Mouse (Mus musculus): Measurements from ENCODE around the gene Brd4.

DNA sequence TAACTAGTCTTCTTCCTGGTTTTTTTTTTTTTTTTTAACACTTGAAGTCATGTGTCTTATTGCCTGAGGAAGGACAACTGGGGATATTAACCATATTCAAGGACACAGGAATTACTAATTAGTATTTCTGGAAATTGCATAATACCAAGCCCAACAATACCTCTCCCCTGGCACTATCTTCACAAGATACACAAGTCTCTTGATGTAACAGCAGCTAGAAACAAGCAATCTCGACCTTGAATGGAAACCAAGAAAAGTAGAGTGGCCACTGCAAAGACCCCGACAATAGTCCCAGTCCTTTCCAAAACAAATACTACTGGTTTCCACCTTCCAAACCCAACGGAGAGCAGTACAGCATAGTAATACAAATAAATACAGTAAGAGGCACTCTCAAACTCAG, 9.0 kb downstream of the Brd4 start:
- TF ChIP-seq EP300 (IDR thresholded peaks at IDR 0.05; ENCODE audit: low read depth) (no peak), CTCF (IDR thresholded peaks at IDR 0.05; ENCODE audit: low read depth) (no peak)
